27 mouse cellular contexts compared by ENCODE assay signal in genomic region chr5:125907332-125907731, GRCm38 (mm10).
"Had no signal": no experiment of that assay in that cellular context is flagged by ENCODE, and none has a peak within 500 bp of the region (broad histone marks: within the 10 kb centered on the region; RNA-seq: fewer than 3 reads in every experiment).

No protein-coding gene starts in this region.

- H3K27me3 ChIP-seq: heart, embryonic 13.5 days; heart, embryonic 15.5 days; hindbrain, embryonic 13.5 days; hindbrain, embryonic 15.5 days; kidney, embryonic 15.5 days; limb, embryonic 13.5 days; limb, embryonic 15.5 days; liver, embryonic 13.5 days; liver, embryonic 15.5 days had no signal

- H3K4me1 ChIP-seq: heart, embryonic 10.5 days; heart, embryonic 13.5 days; heart, embryonic 15.5 days; hindbrain, embryonic 15.5 days; limb, embryonic 13.5 days; limb, embryonic 15.5 days; liver, embryonic 13.5 days; liver, embryonic 15.5 days had no signal

- H3K9ac ChIP-seq: heart, embryonic 13.5 days; heart, embryonic 15.5 days; hindbrain, embryonic 13.5 days; hindbrain, embryonic 15.5 days; kidney, embryonic 15.5 days; limb, embryonic 13.5 days; limb, embryonic 15.5 days; liver, embryonic 13.5 days; liver, embryonic 15.5 days; liver, postnatal 0 days had no signal

- H3K4me2 ChIP-seq: heart, embryonic 13.5 days; heart, embryonic 15.5 days; hindbrain, embryonic 13.5 days; hindbrain, embryonic 15.5 days; kidney, embryonic 15.5 days; limb, embryonic 13.5 days; limb, embryonic 15.5 days; liver, embryonic 11.5 days; liver, embryonic 13.5 days; liver, embryonic 15.5 days had no signal

- H3K9me3 ChIP-seq: heart, embryonic 10.5 days; heart, embryonic 15.5 days; hindbrain, embryonic 13.5 days; hindbrain, embryonic 15.5 days; kidney, embryonic 15.5 days; limb, embryonic 13.5 days; limb, embryonic 15.5 days; liver, embryonic 15.5 days had no signal

- H3K4me3 ChIP-seq: heart, embryonic 10.5 days; heart, embryonic 13.5 days; heart, embryonic 15.5 days; hindbrain, embryonic 13.5 days; hindbrain, embryonic 15.5 days; kidney, embryonic 15.5 days; limb, embryonic 13.5 days; limb, embryonic 15.5 days; liver, embryonic 13.5 days; liver, embryonic 15.5 days had no signal

- H3K36me3 ChIP-seq: heart, embryonic 10.5 days; heart, embryonic 13.5 days; heart, embryonic 15.5 days; hindbrain, embryonic 13.5 days; hindbrain, embryonic 15.5 days; kidney, embryonic 15.5 days; limb, embryonic 13.5 days; limb, embryonic 15.5 days; liver, embryonic 13.5 days; liver, embryonic 15.5 days had no signal

- ATAC-seq: hindbrain, postnatal 0 days; intestine, embryonic 16.5 days; liver, postnatal 0 days had no signal

- DNase-seq: gastrocnemius, postnatal 14 days; gastrocnemius, postnatal 36 days; heart, adult 18-20 months; heart, postnatal 14 days; heart, postnatal 36 days; kidney, adult 11 months; kidney, adult 2 months; kidney, adult 9 months; kidney, postnatal 14 days; kidney, postnatal 36 days; layer of hippocampus, postnatal 36 days; left cerebral cortex, postnatal 4 days; liver, embryonic 13.5 days; liver, postnatal 0 days had no signal

- H3K27ac ChIP-seq: heart, embryonic 10.5 days; heart, embryonic 13.5 days; heart, embryonic 15.5 days; hindbrain, embryonic 13.5 days; hindbrain, embryonic 15.5 days; hindbrain, postnatal 0 days; kidney, embryonic 15.5 days; kidney, postnatal 0 days; limb, embryonic 13.5 days; limb, embryonic 15.5 days; liver, embryonic 13.5 days; liver, embryonic 15.5 days had no signal
